Mouse (Mus musculus) gastrocnemius, postnatal 10 days (tissue): ENCODE measurements at regions not wholly inside any gene's neighbourhood (a gene's known extent, or its start where the extent isn't known, plus 50 kb on each side); places are given as distances from the start of the nearest gene placed in this dataset.
"Not testable (repeated sequence)": the region's sequence is repeated elsewhere in the genome, so short reads cannot be mapped to it uniquely, and the experiment has no call there.

Experiments used
- DNase-seq: peaks from one replicate; pipeline ENCODE4 v3.0.0; 2021; ENCODE audit warnings: mixed read lengths

GRCm38 (mm10) chr15:41920270-41920669 is 1786.1 kb downstream of the 9330182O14Rik start:
- no peak for DNase-seq

- no peak for DNase-seq
These were observed 1802.5 kb downstream of the 9330182O14Rik start for GRCm38 (mm10) chr15:41936697-41937096.

- no peak for DNase-seq
These were observed 1811.1 kb downstream of the 9330182O14Rik start for GRCm38 (mm10) chr15:41945226-41945625.

- no peak for DNase-seq
These were observed 1813.7 kb downstream of the 9330182O14Rik start for GRCm38 (mm10) chr15:41947888-41948287.

- DNase-seq: no peak
These were observed 1814.4 kb downstream of the 9330182O14Rik start for GRCm38 (mm10) chr15:41948347-41949093.

- DNase-seq: no peak
These were observed 1814.9 kb downstream of the 9330182O14Rik start for GRCm38 (mm10) chr15:41949094-41949461.

GRCm38 (mm10) chr15:41951276-41951675 is 1817.1 kb downstream of the 9330182O14Rik start:
- no peak for DNase-seq

GRCm38 (mm10) chr15:41960597-41960996 is 1826.4 kb downstream of the 9330182O14Rik start:
- DNase-seq: no peak

GRCm38 (mm10) chr15:41970877-41971276 is 1836.7 kb downstream of the 9330182O14Rik start:
- no peak for DNase-seq

GRCm38 (mm10) chr15:41973263-41973662 is 1839.1 kb downstream of the 9330182O14Rik start:
- peak; percentile 87 for DNase-seq

GRCm38 (mm10) chr15:41977196-41977595 is 1843.0 kb downstream of the 9330182O14Rik start:
- no peak for DNase-seq

GRCm38 (mm10) chr15:41977649-41978231 is 1843.6 kb downstream of the 9330182O14Rik start:
- DNase-seq: peak; percentile 6

- no peak for DNase-seq
These were observed 1849.1 kb downstream of the 9330182O14Rik start for GRCm38 (mm10) chr15:41983261-41983660.

- no peak for DNase-seq
These were observed 1850.1 kb downstream of the 9330182O14Rik start for GRCm38 (mm10) chr15:41984267-41984666.

GRCm38 (mm10) chr15:41986264-41986663 is 1852.1 kb downstream of the 9330182O14Rik start:
- DNase-seq: no peak

GRCm38 (mm10) chr15:41989065-41989464 is 1854.9 kb downstream of the 9330182O14Rik start:
- DNase-seq: no peak

GRCm38 (mm10) chr15:41991816-41992215 is 1857.7 kb downstream of the 9330182O14Rik start:
- DNase-seq: no peak

GRCm38 (mm10) chr15:42032286-42032685 is 1898.1 kb downstream of the 9330182O14Rik start:
- DNase-seq: not testable (repeated sequence)

GRCm38 (mm10) chr15:42047088-42047976 is 1913.2 kb downstream of the 9330182O14Rik start:
- DNase-seq: no peak

GRCm38 (mm10) chr15:42056772-42057171 is 1922.6 kb downstream of the 9330182O14Rik start:
- DNase-seq: peak; percentile 31

- DNase-seq: peak; percentile 5
These were observed 1934.2 kb downstream of the 9330182O14Rik start for GRCm38 (mm10) chr15:42068207-42068831.

GRCm38 (mm10) chr15:42069072-42069471 is 1934.9 kb downstream of the 9330182O14Rik start:
- no peak for DNase-seq
